Mouse (Mus musculus) limb, embryonic 15.5 days (tissue): Measurements from ENCODE around the gene Slc2a4. TPM values are rescaled to one million over a fixed set of nuclear protein-coding genes. Genes with fewer than 3 reads are reported as not detected.

Experiments
- ATAC-seq: fragments of 200-750 bp; cut with Nextera tagmentation; 2 replicates; pipeline ENCODE4 v1.8.0; 2017; ENCODE audit warnings: low read depth, moderate TSS enrichment; ENCODE audit not compliant: insufficient number of reproducible peaks, low FRiP score, low TSS enrichment
- H3K27ac ChIP-seq: fragments of 300-500 bp; sonication (generic); 2 replicates; pipeline ENCODE4 v1.5.1; 2015; ENCODE audit warnings: moderate library complexity, mild to moderate bottlenecking, inconsistent platforms
- H3K27me3 ChIP-seq: fragments of 300-500 bp; sonication (generic); 2 replicates; pipeline ENCODE4 v1.6.1; 2015; ENCODE audit warnings: inconsistent platforms
- H3K36me3 ChIP-seq: fragments of 300-500 bp; sonication (generic); 2 replicates; pipeline ENCODE4 v1.6.1; 2015; ENCODE audit warnings: inconsistent platforms
- H3K4me1 ChIP-seq: fragments of 300-500 bp; sonication (generic); 2 replicates; pipeline ENCODE4 v1.6.1; 2015; ENCODE audit warnings: inconsistent platforms
- H3K4me2 ChIP-seq: fragments of 300-500 bp; sonication (generic); 2 replicates; pipeline ENCODE4 v1.6.1; 2015; ENCODE audit warnings: mild to moderate bottlenecking, inconsistent platforms
- H3K4me3 ChIP-seq: fragments of 300-500 bp; sonication (generic); 2 replicates; pipeline ENCODE4 v1.5.1; 2015; ENCODE audit warnings: mild to moderate bottlenecking, inconsistent platforms
- H3K9ac ChIP-seq: fragments of 300-500 bp; sonication (generic); 2 replicates; pipeline ENCODE4 v1.6.1; 2015; ENCODE audit warnings: inconsistent platforms
- H3K9me3 ChIP-seq: fragments of 300-500 bp; sonication (generic); 2 replicates; pipeline ENCODE4 v1.6.1; 2016; ENCODE audit warnings: inconsistent platforms
- WGBS: fragments of 180-500 bp; shearing (Covaris S2); methylation state at CpG from one replicate; pipeline ENCODE4 v1.1.7; 2015; 5-methylcytosine and 5-hydroxymethylcytosine counted together
- polyA plus RNA-seq: library from polyadenylated mRNA; unstranded; fragments of >200 nt; fragmentation: Nextera tagmentation; extraction: Ambion mirVana; gene quantifications from 2 replicates; pipeline ENCODE4 v1.2.1, GENCODE M21; 2015

Slc2a4 gene
- polyA plus RNA-seq, 1 experiment from 2014 or later: 23.0 TPM

- 0 out of 2 replicates have a peak overlapping the region, but pooled peaks have one; percentile 82 for H3K4me2 ChIP-seq
- 55% methylated on average over 5 of the region's 5 CpGs for whole genome bisulfite sequencing
Measured at GRCm38 (mm10) chr11:69915667-69916627, 32.0 kb downstream of the Slc2a4 start.

GRCm38 (mm10) chr11:69914917-69915430 is 33.0 kb downstream of the Slc2a4 start:
- ATAC-seq: no peak
- no peaks in the 10 kb centered on the region for H3K27me3 ChIP-seq
- peak overlapping the region; percentile 71; the same call in 1 of the 2 replicates for H3K9ac ChIP-seq
- peak overlapping the region; percentile 70 for H3K4me3 ChIP-seq
- peaks cover 42% of the 10 kb centered on the region for H3K4me1 ChIP-seq
- H3K27ac ChIP-seq: no peak overlapping the region
- H3K9me3 ChIP-seq: no peaks in the 10 kb centered on the region
- peaks cover 77% of the 10 kb centered on the region for H3K36me3 ChIP-seq
- WGBS: 32% methylated on average over 9 of the region's 9 CpGs
- peak overlapping the region; percentile 82 for H3K4me2 ChIP-seq

More at GRCm38 (mm10) chr11:69915667-69916627, 32.0 kb downstream of the Slc2a4 start:
- Histone ChIP-seq H3K27ac (no peak overlapping the region), H3K4me1 (peaks cover 42% of the 10 kb centered on the region), H3K9me3 (no peaks in the 10 kb centered on the region), H3K9ac (no peak overlapping the region), H3K27me3 (no peaks in the 10 kb centered on the region), H3K36me3 (peaks cover 67% of the 10 kb centered on the region), H3K4me3 (0 out of 2 replicates have a peak overlapping the region, but pooled peaks have one; percentile 70)
- ATAC-seq: no peak

GRCm38 (mm10) chr11:69914372-69914764 is 33.6 kb downstream of the Slc2a4 start:
- peaks cover 38% of the 10 kb centered on the region for H3K4me1 ChIP-seq
- peak overlapping the region; percentile 88 for H3K27ac ChIP-seq
- H3K36me3 ChIP-seq: peaks cover 83% of the 10 kb centered on the region
- under 1% methylated on average over 17 of the region's 17 CpGs for WGBS
- H3K4me2 ChIP-seq: peak overlapping the region; percentile 82
- H3K4me3 ChIP-seq: peak overlapping the region; percentile 70
- H3K27me3 ChIP-seq: no peaks in the 10 kb centered on the region
- ATAC-seq: peak; percentile 9; the same call in 1 of the 2 replicates
- no peaks in the 10 kb centered on the region for H3K9me3 ChIP-seq
- peak overlapping the region; percentile 71 for H3K9ac ChIP-seq

DNA sequence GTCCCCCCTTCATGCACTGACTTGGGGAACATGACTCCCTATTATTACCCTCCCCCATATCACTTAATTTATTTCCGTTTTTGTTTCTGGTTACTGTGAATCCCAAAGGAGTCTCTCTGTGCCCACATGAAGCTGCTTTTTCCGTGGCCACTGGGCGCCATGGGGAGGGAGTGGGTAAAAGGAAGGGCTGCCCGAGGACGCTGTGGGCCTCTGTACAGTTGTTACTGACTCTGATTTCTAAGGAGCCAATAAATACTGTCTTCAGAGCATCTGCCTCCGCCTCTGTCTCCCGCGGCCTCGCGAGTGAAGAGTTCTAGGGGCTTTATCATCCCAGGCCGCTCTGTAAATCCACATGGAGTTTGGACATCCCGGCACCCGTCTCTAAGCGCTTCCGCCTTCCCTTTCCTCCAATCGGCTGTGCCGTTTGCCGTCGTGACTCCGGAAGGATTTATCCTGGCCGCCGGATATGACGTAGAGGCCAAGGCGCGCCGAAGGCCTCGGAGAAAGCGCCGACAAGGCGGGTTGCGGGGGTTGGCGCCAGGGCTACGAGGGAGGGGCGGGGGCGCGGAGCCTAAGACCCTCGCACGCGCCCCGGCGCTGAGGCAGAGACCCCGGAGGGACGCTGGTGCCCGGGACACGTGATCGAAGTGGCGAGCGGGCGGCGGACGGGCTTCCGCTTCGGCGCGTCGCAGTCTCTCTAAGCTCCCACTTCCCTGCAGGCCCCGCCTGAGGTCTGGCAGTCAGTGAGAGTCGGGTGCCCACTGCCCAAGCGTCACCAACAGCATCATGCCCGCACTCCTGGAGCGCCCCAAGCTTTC is 34.2 kb downstream of the Slc2a4 start, which contains the start of gene Gps2:
Gene Gps2 (plus strand): TSS at position 335 of the 818 bp plus-strand sequence.
- Histone ChIP-seq H3K27ac (peak within 1 kb of the TSS; percentile 88), H3K4me1 (peaks cover 32% of the 10 kb centered on the region), H3K27me3 (no peaks in the 10 kb centered on the region), H3K9me3 (no peaks in the 10 kb centered on the region), H3K4me3 (peak within 1 kb of the TSS; percentile 70), H3K36me3 (peaks cover 86% of the 10 kb centered on the region), H3K9ac (peak within 1 kb of the TSS; percentile 71), H3K4me2 (peak within 1 kb of the TSS; percentile 82)
- ATAC-seq: peak; percentile 83
- 1% methylated on average over 60 of the region's 61 CpGs for WGBS

GRCm38 (mm10) chr11:69912716-69913530 is 35.1 kb downstream of the Slc2a4 start:
- Histone ChIP-seq H3K9ac (no peak overlapping the region), H3K9me3 (no peaks in the 10 kb centered on the region), H3K36me3 (peaks cover 86% of the 10 kb centered on the region), H3K27me3 (no peaks in the 10 kb centered on the region), H3K4me2 (peak overlapping the region; percentile 82), H3K4me1 (peaks cover 29% of the 10 kb centered on the region), H3K4me3 (peak overlapping the region; percentile 70), H3K27ac (peak overlapping the region; percentile 88)
- ATAC-seq: no peak
- 75% methylated on average over 15 of the region's 15 CpGs for WGBS

GRCm38 (mm10) chr11:69911701-69912100 is 36.3 kb downstream of the Slc2a4 start:
- Histone ChIP-seq H3K9me3 (no peaks in the 10 kb centered on the region), H3K4me3 (no peak overlapping the region), H3K27me3 (no peaks in the 10 kb centered on the region), H3K27ac (no peak overlapping the region), H3K36me3 (peaks cover 86% of the 10 kb centered on the region), H3K4me1 (peaks cover 29% of the 10 kb centered on the region), H3K4me2 (no peak overlapping the region), H3K9ac (no peak overlapping the region)
- no peak for ATAC-seq
- 88% methylated on average over 6 of the region's 6 CpGs for WGBS

DNA sequence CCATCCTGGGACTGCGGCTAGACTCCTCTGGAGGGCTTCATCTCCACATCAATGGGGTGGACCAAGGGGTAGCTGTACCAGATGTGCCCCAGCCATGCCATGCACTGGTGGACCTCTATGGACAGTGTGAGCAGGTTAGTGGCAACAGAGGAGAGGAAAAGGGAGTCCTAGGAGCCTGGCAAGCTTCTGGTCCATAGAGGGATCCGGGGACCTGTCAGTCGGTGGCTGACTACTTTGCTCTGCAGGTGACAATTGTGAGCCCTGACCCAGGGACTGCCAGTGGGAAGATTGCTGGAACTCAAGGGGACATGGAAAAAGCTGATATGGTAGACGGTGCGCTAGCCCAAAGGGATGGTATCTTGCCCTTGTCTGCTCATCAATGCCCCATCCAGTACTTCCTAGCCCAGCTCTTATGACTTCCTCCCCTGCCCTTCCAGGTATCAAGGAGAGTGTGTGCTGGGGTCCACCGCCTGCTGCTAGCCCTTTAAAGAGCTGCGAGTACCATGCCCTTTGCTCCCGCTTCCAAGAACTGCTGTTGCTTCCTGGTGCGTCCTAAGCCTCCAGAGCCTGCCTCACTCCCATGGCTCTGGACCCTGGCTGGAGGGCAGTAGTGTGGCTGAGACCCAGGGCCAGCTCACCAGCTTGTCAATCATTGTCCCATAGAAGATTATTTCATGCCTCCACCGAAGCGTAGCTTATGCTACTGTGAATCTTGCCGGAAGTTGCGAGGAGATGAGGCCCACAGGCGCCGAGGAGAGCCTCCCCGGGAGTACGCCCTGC is 37.0 kb downstream of the Slc2a4 start:
- peaks cover 26% of the 10 kb centered on the region for H3K4me1 ChIP-seq
- H3K9me3 ChIP-seq: no peaks in the 10 kb centered on the region
- H3K27me3 ChIP-seq: no peaks in the 10 kb centered on the region
- no peak overlapping the region for H3K9ac ChIP-seq
- no peak for ATAC-seq
- H3K27ac ChIP-seq: no peak overlapping the region
- peaks cover 86% of the 10 kb centered on the region for H3K36me3 ChIP-seq
- 91% methylated on average over 17 of the region's 17 CpGs for whole genome bisulfite sequencing
- H3K4me3 ChIP-seq: no peak overlapping the region
- no peak overlapping the region for H3K4me2 ChIP-seq

- H3K4me1 ChIP-seq: peaks cover 18% of the 10 kb centered on the region
- WGBS: 91% methylated on average over 8 of the region's 8 CpGs
- no peaks in the 10 kb centered on the region for H3K9me3 ChIP-seq
- no peaks in the 10 kb centered on the region for H3K27me3 ChIP-seq
- H3K9ac ChIP-seq: no peak overlapping the region
- H3K4me2 ChIP-seq: no peak overlapping the region
- H3K27ac ChIP-seq: no peak overlapping the region
- no peak overlapping the region for H3K4me3 ChIP-seq
- ATAC-seq: no peak
- H3K36me3 ChIP-seq: peaks cover 86% of the 10 kb centered on the region
Measured at GRCm38 (mm10) chr11:69910177-69910576, 37.8 kb downstream of the Slc2a4 start.

DNA sequence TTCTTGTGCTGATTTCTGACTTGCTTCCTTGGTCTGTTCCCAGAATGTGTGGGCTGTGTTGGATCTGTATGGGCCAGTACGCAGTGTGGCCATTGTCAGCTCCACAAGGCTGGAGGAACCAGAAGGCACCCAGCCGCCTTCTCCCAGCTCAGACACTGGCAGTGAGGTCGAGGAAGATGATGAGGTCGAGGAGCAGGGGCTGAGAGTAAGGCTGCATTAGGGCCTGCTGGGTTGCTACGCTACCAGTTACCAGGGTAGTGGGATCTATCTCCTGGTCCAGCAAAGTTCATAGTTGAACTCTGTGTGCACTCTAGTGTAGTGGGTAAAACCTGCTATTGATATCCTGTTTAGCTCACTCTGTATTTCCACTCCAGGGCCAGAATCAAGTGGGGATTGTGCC is 38.8 kb downstream of the Slc2a4 start:
- Histone ChIP-seq H3K4me3 (no peak overlapping the region), H3K4me2 (no peak overlapping the region), H3K9me3 (no peaks in the 10 kb centered on the region), H3K4me1 (peaks cover 9% of the 10 kb centered on the region), H3K27ac (no peak overlapping the region), H3K36me3 (peaks cover 91% of the 10 kb centered on the region), H3K27me3 (no peaks in the 10 kb centered on the region), H3K9ac (no peak overlapping the region)
- WGBS: 88% methylated on average over 5 of the region's 5 CpGs
- ATAC-seq: no peak

GRCm38 (mm10) chr11:69908645-69909044 is 39.3 kb downstream of the Slc2a4 start:
- ATAC-seq: no peak
- no peaks in the 10 kb centered on the region for H3K27me3 ChIP-seq
- H3K27ac ChIP-seq: no peak overlapping the region
- peaks cover 96% of the 10 kb centered on the region for H3K36me3 ChIP-seq
- H3K9me3 ChIP-seq: no peaks in the 10 kb centered on the region
- no peak overlapping the region for H3K4me3 ChIP-seq
- H3K9ac ChIP-seq: no peak overlapping the region
- 92% methylated on average over 11 of the region's 11 CpGs for WGBS
- peaks cover 8% of the 10 kb centered on the region for H3K4me1 ChIP-seq
- no peak overlapping the region for H3K4me2 ChIP-seq
